Mouse (Mus musculus) neural tube, embryonic 14.5 days (tissue): ENCODE results near the gene Gm10277. TPM values are rescaled to one million over a fixed set of nuclear protein-coding genes. Genes with fewer than 3 reads are reported as not detected.

ENCODE experiments used
- ATAC-seq: fragments of 200-750 bp; cut with Nextera tagmentation; 2 replicates; pipeline ENCODE4 v1.8.0; 2017; ENCODE audit warnings: low read depth, mild to moderate bottlenecking, moderate TSS enrichment, moderate library complexity
- H3K27ac ChIP-seq: fragments of 300-500 bp; sonication (generic); 2 replicates; pipeline ENCODE4 v1.5.1; 2014; ENCODE audit warnings: low read depth, mild to moderate bottlenecking, control low read depth, low read length, moderate library complexity, mixed read lengths
- H3K27me3 ChIP-seq: fragments of 300-500 bp; sonication (generic); 2 replicates; pipeline ENCODE4 v1.6.1; 2014; ENCODE audit warnings: low read length; ENCODE audit not compliant: control insufficient read depth, insufficient read depth
- H3K36me3 ChIP-seq: fragments of 300-500 bp; sonication (generic); 2 replicates; pipeline ENCODE4 v1.6.1; 2014; ENCODE audit warnings: low read length, mixed read lengths; ENCODE audit not compliant: control insufficient read depth, insufficient read depth
- H3K4me1 ChIP-seq: fragments of 300-500 bp; sonication (generic); 2 replicates; pipeline ENCODE4 v1.6.1; 2014; ENCODE audit warnings: low read length; ENCODE audit not compliant: control insufficient read depth, insufficient read depth
- H3K4me2 ChIP-seq: fragments of 300-500 bp; sonication (generic); 2 replicates; pipeline ENCODE4 v1.6.1; 2014; ENCODE audit warnings: mild to moderate bottlenecking, low read depth, low read length, control low read depth
- H3K4me3 ChIP-seq: fragments of 300-500 bp; sonication (generic); 2 replicates; pipeline ENCODE4 v1.5.1; 2014; ENCODE audit warnings: low read depth, low read length, control low read depth, mixed read lengths
- H3K9ac ChIP-seq: fragments of 300-500 bp; sonication (generic); replicated peaks from 2 replicates; pipeline ENCODE4 v1.6.1; 2014; ENCODE audit warnings: low read depth, mild to moderate bottlenecking, control low read depth, low read length, mixed read lengths
- H3K9me3 ChIP-seq: fragments of 300-500 bp; sonication (generic); 2 replicates; pipeline ENCODE4 v1.6.1; 2016; ENCODE audit warnings: low read length; ENCODE audit not compliant: control insufficient read depth
- WGBS: fragments of 180-500 bp; shearing (Covaris S2); extraction: QIAGEN DNeasy Blood & Tissue Kit; methylation state at CpG from one replicate; pipeline ENCODE4 v1.1.7; 2014; 5-methylcytosine and 5-hydroxymethylcytosine counted together
- polyA plus RNA-seq: library from polyadenylated mRNA; unstranded; fragments of >200 nt; fragmentation: Nextera tagmentation; extraction: Ambion mirVana; gene quantifications from 2 replicates; pipeline ENCODE4 v1.2.1, GENCODE M21; 2014

Gene Gm10277
- polyA plus RNA-seq, 1 experiment from 2014 or later, result 2.1 TPM

DNA sequence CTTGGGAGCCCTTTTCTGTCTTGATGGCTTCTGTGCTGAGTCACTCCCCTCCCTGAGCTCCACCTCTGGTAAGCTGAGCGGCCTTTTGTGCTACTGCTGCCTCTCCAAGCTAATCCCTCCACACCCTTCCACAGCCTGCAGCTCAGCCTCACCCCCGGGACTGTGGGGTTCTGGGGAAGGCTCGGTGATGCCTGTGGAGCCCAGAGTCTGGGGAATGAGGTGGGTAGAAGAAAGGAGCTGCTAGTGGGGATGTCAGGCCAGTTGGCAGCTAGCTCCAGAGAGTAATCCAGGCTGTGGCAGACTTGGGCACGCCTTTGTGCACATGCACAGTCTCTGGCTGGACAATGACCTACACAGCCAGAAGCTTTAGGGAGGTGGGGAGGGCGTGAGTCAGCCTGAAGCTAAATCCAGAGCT lies 20.5 kb upstream of the Gm10277 start:
- no peak for ATAC-seq
- Histone ChIP-seq H3K4me1 (peaks cover 6% of the 10 kb centered on the region; the same call in 1 of the 2 replicates), H3K4me3 (no peak overlapping the region), H3K27ac (no peak overlapping the region), H3K36me3 (peaks cover 5% of the 10 kb centered on the region; the same call in 1 of the 2 replicates), H3K4me2 (no peak overlapping the region), H3K9ac (no peak overlapping the region), H3K9me3 (no peaks in the 10 kb centered on the region), H3K27me3 (no peaks in the 10 kb centered on the region)
- WGBS, result 57% methylated on average over 5 of the region's 5 CpGs

DNA sequence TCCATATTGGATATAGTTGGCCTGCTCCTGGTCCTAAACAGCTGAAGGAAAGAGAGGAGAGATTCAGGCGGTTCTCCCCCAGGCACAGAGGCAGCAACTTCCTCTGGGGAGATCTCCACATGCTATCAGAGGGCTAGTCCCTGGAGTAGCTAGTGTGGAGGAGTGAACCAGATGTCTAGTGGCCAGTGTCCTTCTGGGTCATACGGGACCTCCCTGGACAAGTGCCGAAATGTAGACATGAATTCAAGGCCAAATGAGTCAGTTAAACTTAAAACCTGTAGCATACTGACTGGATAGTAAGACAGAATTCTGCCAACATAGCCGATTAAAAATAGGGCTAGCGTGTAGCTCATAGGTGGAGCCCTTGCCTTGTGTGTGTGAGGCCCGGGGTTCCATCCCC lies 19.3 kb upstream of the Gm10277 start:
- H3K36me3 ChIP-seq, result no peaks in the 10 kb centered on the region
- H3K27ac ChIP-seq, result no peak overlapping the region
- no peak overlapping the region for H3K9ac ChIP-seq
- H3K27me3 ChIP-seq, result no peaks in the 10 kb centered on the region
- no peaks in the 10 kb centered on the region for H3K9me3 ChIP-seq
- no peak overlapping the region for H3K4me3 ChIP-seq
- H3K4me1 ChIP-seq, result peaks cover 6% of the 10 kb centered on the region; the same call in 1 of the 2 replicates
- 89% methylated on average over 6 of the region's 6 CpGs for WGBS
- H3K4me2 ChIP-seq, result no peak overlapping the region
- no peak for ATAC-seq

DNA sequence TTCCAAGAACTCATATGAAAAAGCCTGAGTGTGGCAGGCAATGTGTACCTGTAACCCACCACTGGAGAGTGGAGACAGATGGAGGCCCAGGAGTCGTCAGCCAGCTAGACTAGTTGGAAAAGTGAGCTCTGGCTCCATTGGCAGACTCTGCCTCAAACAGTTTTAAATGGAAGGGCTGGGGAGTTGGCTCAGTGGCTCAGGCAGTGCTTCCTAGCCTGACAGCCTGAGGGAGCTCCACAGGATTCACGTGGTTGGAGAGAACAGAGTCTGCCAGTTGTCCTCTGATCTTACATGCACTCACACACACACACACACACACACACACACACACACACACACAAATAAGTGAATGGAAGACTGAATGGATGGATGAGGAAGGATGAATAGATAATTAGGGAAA lies 18.7 kb upstream of the Gm10277 start:
- 13% methylated on average over 2 of the region's 2 CpGs for WGBS
- Histone ChIP-seq H3K9ac (no peak overlapping the region), H3K9me3 (no peaks in the 10 kb centered on the region), H3K36me3 (no peaks in the 10 kb centered on the region), H3K4me2 (no peak overlapping the region), H3K27ac (no peak overlapping the region), H3K4me3 (no peak overlapping the region), H3K27me3 (no peaks in the 10 kb centered on the region), H3K4me1 (peaks cover 6% of the 10 kb centered on the region; the same call in 1 of the 2 replicates)
- no peak for ATAC-seq

DNA sequence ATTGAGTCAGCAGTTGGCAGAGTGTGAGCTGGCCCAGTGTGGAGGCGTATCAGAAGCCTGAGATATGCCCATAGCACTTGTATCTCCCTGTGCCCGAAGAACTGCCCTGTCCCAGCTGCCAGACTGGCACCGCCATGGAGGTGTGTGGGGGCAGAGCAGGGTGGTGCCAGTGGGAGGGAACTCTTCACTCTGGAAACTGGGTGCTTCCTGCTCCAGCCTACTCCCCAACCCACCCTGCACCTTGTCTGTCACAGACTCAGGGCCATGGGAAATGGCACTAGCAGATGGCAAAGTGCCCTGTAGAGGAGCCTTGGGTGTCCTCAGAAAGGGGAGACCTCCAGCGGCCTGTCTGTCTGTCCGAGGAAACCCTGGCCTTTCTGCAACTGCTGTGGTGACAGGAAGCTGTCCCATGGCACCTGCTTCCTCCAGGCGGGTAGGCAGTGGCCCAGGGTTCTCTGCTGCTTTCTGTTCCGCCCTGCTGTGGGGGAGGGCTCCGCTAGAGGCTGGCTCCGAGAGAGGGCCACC lies 14.9 kb upstream of the Gm10277 start:
- Histone ChIP-seq H3K36me3 (no peaks in the 10 kb centered on the region), H3K27me3 (no peaks in the 10 kb centered on the region), H3K4me2 (no peak overlapping the region), H3K4me3 (no peak overlapping the region), H3K9ac (no peak overlapping the region), H3K27ac (no peak overlapping the region), H3K9me3 (no peaks in the 10 kb centered on the region), H3K4me1 (0 out of 2 replicates have a peak, but pooled peaks cover 4% of the 10 kb centered on the region)
- ATAC-seq, result no peak
- 71% methylated on average over 9 of the region's 9 CpGs for WGBS

DNA sequence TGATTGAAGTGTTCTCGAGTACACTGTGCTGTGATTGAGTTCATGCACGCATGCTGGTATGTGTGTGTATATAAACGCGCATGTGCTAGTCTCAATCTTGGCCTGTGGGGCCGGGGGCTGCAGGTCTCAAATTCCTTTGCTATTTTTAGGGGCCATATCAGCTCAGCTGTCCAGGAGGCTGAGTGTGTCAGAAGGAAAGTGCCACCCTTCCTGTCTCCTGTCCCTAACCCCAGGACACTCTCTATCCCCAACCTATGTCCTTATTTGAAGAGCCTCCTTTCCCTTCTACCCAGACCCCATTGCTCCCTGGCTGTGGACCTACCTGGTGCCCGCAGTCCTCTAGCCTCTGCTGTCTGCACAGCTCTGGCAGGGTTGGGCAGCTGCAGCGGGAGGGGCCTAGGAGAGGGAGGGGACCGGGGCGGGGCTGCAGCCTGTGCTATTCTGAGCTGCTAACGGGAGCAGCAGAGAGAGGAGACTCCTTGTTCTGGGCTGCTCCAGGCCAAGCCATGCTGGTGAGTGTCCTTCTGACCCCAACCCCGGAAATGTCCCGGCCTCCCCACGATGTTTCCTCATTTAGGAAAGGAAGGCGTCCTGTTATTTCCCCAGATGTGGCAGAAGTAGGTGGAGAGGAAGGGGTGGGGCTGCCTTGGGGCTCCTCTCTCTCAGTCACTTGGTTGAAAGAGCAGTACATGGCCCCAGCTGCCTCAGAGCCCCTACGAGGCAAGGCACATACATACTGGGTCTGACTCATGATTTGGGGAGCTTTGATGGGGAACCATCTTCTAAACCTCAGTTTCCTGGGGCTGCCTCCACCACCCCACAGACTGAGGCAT lies 13.5 kb upstream of the Gm10277 start:
- no peak overlapping the region for H3K9ac ChIP-seq
- H3K9me3 ChIP-seq, result no peaks in the 10 kb centered on the region
- H3K27me3 ChIP-seq, result no peaks in the 10 kb centered on the region
- no peak overlapping the region for H3K4me2 ChIP-seq
- 29% methylated on average over 15 of the region's 15 CpGs for WGBS
- no peak overlapping the region for H3K27ac ChIP-seq
- no peak overlapping the region for H3K4me3 ChIP-seq
- no peaks in the 10 kb centered on the region for H3K36me3 ChIP-seq
- ATAC-seq, result peak; percentile 70; the same call in 1 of the 2 replicates
- 0 out of 2 replicates have a peak, but pooled peaks cover 4% of the 10 kb centered on the region for H3K4me1 ChIP-seq

DNA sequence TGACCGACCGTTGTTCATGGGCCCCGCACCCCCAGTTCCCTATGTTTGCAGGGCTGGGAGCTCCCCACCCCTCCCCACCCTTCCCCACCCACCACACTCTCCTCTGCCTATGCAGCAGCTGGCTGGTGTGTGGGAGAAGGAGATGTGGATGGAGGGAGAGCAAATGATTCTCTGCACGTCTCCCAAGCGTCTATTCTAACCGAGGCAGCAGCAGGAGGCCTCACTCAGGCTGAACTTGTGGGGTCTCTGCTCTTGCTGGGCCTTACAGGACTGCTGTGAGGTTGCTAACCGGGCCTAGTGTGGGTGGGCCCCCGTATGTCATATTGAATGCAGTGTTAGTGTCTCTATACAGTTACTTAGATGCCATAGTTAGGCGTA lies 12.9 kb upstream of the Gm10277 start:
- no peak overlapping the region for H3K9ac ChIP-seq
- 74% methylated on average over 9 of the region's 9 CpGs for WGBS
- no peaks in the 10 kb centered on the region for H3K27me3 ChIP-seq
- H3K4me2 ChIP-seq, result no peak overlapping the region
- no peaks in the 10 kb centered on the region for H3K9me3 ChIP-seq
- no peak for ATAC-seq
- no peak overlapping the region for H3K27ac ChIP-seq
- 0 out of 2 replicates have a peak, but pooled peaks cover 4% of the 10 kb centered on the region for H3K4me1 ChIP-seq
- no peak overlapping the region for H3K4me3 ChIP-seq
- no peaks in the 10 kb centered on the region for H3K36me3 ChIP-seq

DNA sequence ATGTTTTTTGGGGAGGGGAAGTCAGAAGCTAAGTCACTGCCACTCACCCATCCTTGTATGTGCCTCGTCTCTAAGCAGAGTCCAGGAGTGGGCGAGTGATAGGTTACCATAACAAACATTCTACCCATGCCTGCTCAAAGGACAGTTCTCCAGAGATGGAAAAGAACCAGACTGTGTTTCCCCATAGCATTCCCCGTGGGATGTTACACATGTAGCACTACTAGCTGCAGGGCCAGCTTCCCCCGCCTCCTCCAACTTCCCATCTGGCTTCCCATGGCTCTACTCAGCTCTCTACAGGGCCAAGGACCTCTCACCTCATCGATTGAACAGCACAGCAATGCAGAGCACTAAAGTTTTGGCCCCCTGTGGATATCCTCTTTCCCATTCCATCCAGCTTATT lies 7.7 kb upstream of the Gm10277 start:
- no peaks in the 10 kb centered on the region for H3K9me3 ChIP-seq
- H3K4me3 ChIP-seq, result no peak overlapping the region
- H3K4me1 ChIP-seq, result peaks cover 23% of the 10 kb centered on the region
- 75% methylated on average over 5 of the region's 5 CpGs for WGBS
- no peak overlapping the region for H3K9ac ChIP-seq
- no peak overlapping the region for H3K27ac ChIP-seq
- no peak overlapping the region for H3K4me2 ChIP-seq
- no peaks in the 10 kb centered on the region for H3K36me3 ChIP-seq
- no peak for ATAC-seq
- H3K27me3 ChIP-seq, result no peaks in the 10 kb centered on the region

DNA sequence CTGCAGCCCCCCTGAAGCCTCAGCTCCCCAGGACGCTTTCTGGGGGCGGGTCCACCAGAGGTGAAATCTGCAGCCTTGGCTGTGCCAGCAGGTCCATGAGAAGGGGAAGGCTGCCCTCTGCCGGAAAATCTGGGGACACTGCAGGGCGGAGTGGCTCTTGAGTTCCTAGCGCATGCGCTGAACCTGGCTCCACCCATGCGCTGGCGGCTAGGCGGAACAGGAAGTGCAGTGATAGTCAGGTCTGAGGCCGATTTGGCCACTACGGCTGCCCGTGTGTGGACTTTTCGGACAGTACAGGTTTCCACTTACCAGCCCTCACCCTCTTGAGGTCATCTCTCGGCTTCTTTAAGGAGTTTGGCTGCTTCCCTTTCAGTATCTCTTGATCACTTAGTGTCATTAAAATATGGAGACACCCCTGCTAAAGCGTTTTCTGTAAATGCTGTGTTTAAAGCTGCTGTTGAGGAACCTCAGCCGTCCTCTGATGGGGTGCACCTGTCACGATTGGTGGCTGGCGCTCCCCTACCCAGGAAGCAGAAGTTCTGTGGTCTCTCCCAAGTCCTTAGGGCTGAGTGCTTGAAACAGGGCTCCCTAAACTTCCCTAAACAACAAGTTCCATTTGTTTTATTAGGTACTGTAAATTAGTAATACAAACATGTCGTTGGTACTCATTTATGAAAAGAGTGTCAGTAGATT lies 5.8 kb upstream of the Gm10277 start:
- peak overlapping the region; percentile 31 for H3K4me3 ChIP-seq

DNA sequence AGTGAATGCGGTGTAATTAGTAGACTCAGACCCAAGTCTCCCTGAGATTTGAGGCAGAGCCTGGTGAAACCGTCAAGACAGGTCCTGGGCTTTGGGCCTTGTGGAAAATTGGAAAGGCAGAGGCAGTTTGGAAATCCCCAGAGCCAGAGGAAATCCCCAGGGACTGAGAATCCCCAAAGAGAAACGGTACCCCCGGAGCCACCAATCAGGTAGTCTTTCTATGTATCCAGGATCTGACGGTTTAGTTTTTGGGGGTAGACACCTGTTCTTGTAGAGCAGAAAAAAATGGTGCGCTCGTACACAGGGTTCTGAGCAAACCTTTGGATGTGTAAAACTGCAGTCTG lies 5.0 kb upstream of the Gm10277 start:
- no peak overlapping the region for H3K4me3 ChIP-seq
- H3K4me2 ChIP-seq, result peak overlapping the region; percentile 71; the same call in 1 of the 2 replicates
- no peaks in the 10 kb centered on the region for H3K9me3 ChIP-seq
- no peak for ATAC-seq
- H3K27me3 ChIP-seq, result no peaks in the 10 kb centered on the region
- H3K4me1 ChIP-seq, result peaks cover 26% of the 10 kb centered on the region
- H3K27ac ChIP-seq, result peak overlapping the region; percentile 52; the same call in 1 of the 2 replicates
- no peaks in the 10 kb centered on the region for H3K36me3 ChIP-seq
- 68% methylated on average over 7 of the region's 7 CpGs for WGBS
- H3K9ac ChIP-seq, result no peak overlapping the region

More for the DNA sequence above, 5.8 kb upstream of the Gm10277 start:
- WGBS, result 6% methylated on average over 19 of the region's 19 CpGs
- peak; percentile 86; the same call in 1 of the 2 replicates for ATAC-seq
- Histone ChIP-seq H3K4me2 (peak overlapping the region; percentile 71), H3K9me3 (no peaks in the 10 kb centered on the region), H3K36me3 (no peaks in the 10 kb centered on the region), H3K9ac (peak overlapping the region; percentile 47; the same call in 1 of the 2 replicates), H3K4me1 (peaks cover 26% of the 10 kb centered on the region), H3K27me3 (no peaks in the 10 kb centered on the region), H3K27ac (0 out of 2 replicates have a peak overlapping the region, but pooled peaks have one; percentile 52)
